ENCODE assay signal across 11 mouse cellular contexts in the genomic region with DNA sequence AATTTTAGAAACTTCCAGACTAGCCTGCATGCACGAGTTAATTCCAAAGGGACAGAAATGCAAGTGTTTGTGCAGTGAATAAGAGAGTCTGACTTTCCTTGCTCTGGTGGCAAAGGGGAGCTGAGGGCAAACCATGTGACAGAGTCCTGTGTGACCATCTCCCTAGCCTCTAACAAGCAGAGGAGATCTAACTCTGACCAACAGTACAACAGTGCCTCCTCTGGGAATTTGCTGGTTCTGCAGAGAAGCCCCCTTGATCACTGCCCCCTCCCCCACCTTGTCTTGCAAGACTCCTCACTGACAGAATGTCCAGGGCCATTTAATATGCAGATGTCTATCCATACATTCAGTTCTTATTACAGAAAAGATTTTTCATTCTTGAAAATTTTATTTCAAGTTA. TPM values are rescaled to one million over a fixed set of nuclear protein-coding genes. Genes with fewer than 3 reads are reported as not detected.
DNase-seq lines count a peak whose midpoint lies in the region; ATAC-seq and TF ChIP-seq lines count a peak whose summit lies in the region.
"Had no signal": no experiment of that assay in that cellular context is flagged by ENCODE, and none has a peak within 500 bp of the region (broad histone marks: within the 10 kb centered on the region; RNA-seq: fewer than 3 reads in every experiment).

No protein-coding gene starts in this region.

- no peak for ATAC-seq in Patski
- ATAC-seq in forebrain, postnatal 0 days: peak; percentile 32
- ATAC-seq in midbrain, embryonic 15.5 days (replicated peaks): 0 out of 2 replicates have a peak, but pooled peaks have one; percentile 15
- ATAC-seq in activated CD4-positive, CD25-positive, alpha-beta regulatory T cell, adult 4 months: no peak
- no peak for ATAC-seq in lung, postnatal 0 days

- no peak overlapping the region for H3K4me2 ChIP-seq in forebrain, postnatal 0 days (ENCODE audit: low read depth)
- H3K4me2 ChIP-seq in midbrain, embryonic 15.5 days: peak overlapping the region; percentile 37
- H3K4me2 ChIP-seq in lung, postnatal 0 days (replicated peaks; ENCODE audit: low read depth, low read length): no peak overlapping the region
- H3K4me2 ChIP-seq: embryonic facial prominence, embryonic 12.5 days had no signal

- no peak overlapping the region for H3K27ac ChIP-seq in forebrain, postnatal 0 days (ENCODE audit: low read depth, low read length)
- no peak overlapping the region for H3K27ac ChIP-seq in midbrain, embryonic 15.5 days
- no peak overlapping the region for H3K27ac ChIP-seq in lung, postnatal 0 days (ENCODE audit: low read length)
- no peak overlapping the region for H3K27ac ChIP-seq in gastrocnemius, adult 2 months
- H3K27ac ChIP-seq: embryonic facial prominence, embryonic 12.5 days had no signal

- no peaks in the 10 kb centered on the region for H3K36me3 ChIP-seq in forebrain, postnatal 0 days (ENCODE audit: insufficient read depth)
- no peaks in the 10 kb centered on the region for H3K36me3 ChIP-seq in midbrain, embryonic 15.5 days (replicated peaks)
- H3K36me3 ChIP-seq in lung, postnatal 0 days (ENCODE audit: insufficient read depth, low read length): no peaks in the 10 kb centered on the region
- H3K36me3 ChIP-seq: embryonic facial prominence, embryonic 12.5 days had no signal

- H3K4me1 ChIP-seq in forebrain, postnatal 0 days (ENCODE audit: insufficient read depth): peaks cover 5% of the 10 kb centered on the region; the same call in 1 of the 2 replicates
- peaks cover 19% of the 10 kb centered on the region for H3K4me1 ChIP-seq in midbrain, embryonic 15.5 days
- H3K4me1 ChIP-seq in lung, postnatal 0 days (ENCODE audit: insufficient read depth, low read depth, low read length): no peaks in the 10 kb centered on the region
- H3K4me1 ChIP-seq: megakaryocyte, embryonic 14.5 days had no signal

- H3K9ac ChIP-seq in forebrain, postnatal 0 days: no peak overlapping the region
- no peak overlapping the region for H3K9ac ChIP-seq in midbrain, embryonic 15.5 days
- no peak overlapping the region for H3K9ac ChIP-seq in lung, postnatal 0 days (replicated peaks; ENCODE audit: low read depth)
- H3K9ac ChIP-seq: embryonic facial prominence, embryonic 12.5 days had no signal

- CTCF ChIA-PET in Patski (lab: Charles Lee): no interaction called here

- in situ Hi-C loops in Patski (cut with MboI; ENCODE audit: low pct_unique_long_range_greater_than_20kb): no loop called here

- H3K27me3 ChIP-seq in Patski: no peaks in the 10 kb centered on the region
- H3K27me3 ChIP-seq in forebrain, postnatal 0 days (ENCODE audit: insufficient read depth, low read length): no peaks in the 10 kb centered on the region
- no peaks in the 10 kb centered on the region for H3K27me3 ChIP-seq in midbrain, embryonic 15.5 days (replicated peaks)
- no peaks in the 10 kb centered on the region for H3K27me3 ChIP-seq in lung, postnatal 0 days (replicated peaks; ENCODE audit: insufficient read depth, low read length)

- TF ChIP-seq EP300 in lung, postnatal 0 days (IDR thresholded peaks at IDR 0.05): no peak

- H3K4me3 ChIP-seq in forebrain, postnatal 0 days (ENCODE audit: low read depth, low read length): no peak overlapping the region; the same call in 1 of the 2 replicates
- peak overlapping the region; percentile 28 for H3K4me3 ChIP-seq in midbrain, embryonic 15.5 days
- H3K4me3 ChIP-seq in lung, postnatal 0 days (ENCODE audit: low read depth, low read length): no peak overlapping the region
- no peak overlapping the region for H3K4me3 ChIP-seq in gastrocnemius, adult 2 months
- H3K4me3 ChIP-seq: embryonic facial prominence, embryonic 12.5 days; megakaryocyte, embryonic 14.5 days had no signal

- POLR2A ChIA-PET in Patski (lab: Charles Lee): interaction anchor here (0.7 kb wide), 1 partner anchor 10 kb away, joined by 3 read pairs; no protein-coding TSS in a partner anchor

- H3K9me3 ChIP-seq in forebrain, postnatal 0 days (ENCODE audit: low read length): no peaks in the 10 kb centered on the region
- H3K9me3 ChIP-seq in midbrain, embryonic 15.5 days: no peaks in the 10 kb centered on the region
- H3K9me3 ChIP-seq in lung, postnatal 0 days (ENCODE audit: low read length): no peaks in the 10 kb centered on the region
- H3K9me3 ChIP-seq: embryonic facial prominence, embryonic 12.5 days; megakaryocyte, embryonic 14.5 days had no signal

- intact Hi-C loops in gastrocnemius, adult 2 months (cut with DNase I): no loop called here

- DNase-seq in Patski (ENCODE audit: low read depth, low spot score): no peak
- peak; percentile 77 for DNase-seq in cerebellum, adult 8-10 months
- peak; percentile 72 for DNase-seq in forebrain, postnatal 0 days
- DNase-seq in lung, postnatal 0 days (ENCODE audit: low spot score): no peak
- DNase-seq in gastrocnemius, adult 2 months: no peak
- no peak for DNase-seq in ovary, postnatal 14 days (ENCODE audit: low spot score)
- DNase-seq: kidney, postnatal 10 days had no signal

- peak; percentile 19 for TF ChIP-seq CTCF in Patski (IDR thresholded peaks at IDR 0.05)
- TF ChIP-seq CTCF in forebrain, postnatal 0 days (IDR thresholded peaks at IDR 0.05; ENCODE audit: low read depth): peak; percentile 73
- TF ChIP-seq CTCF in lung, postnatal 0 days (IDR thresholded peaks at IDR 0.05): no peak
- no peak for TF ChIP-seq CTCF in gastrocnemius, adult 2 months (IDR thresholded peaks at IDR 0.05)

- WGBS in forebrain, postnatal 0 days: 7% methylated on average over 1 of the region's 1 CpGs
- 5% methylated on average over 1 of the region's 1 CpGs for WGBS in midbrain, embryonic 15.5 days
- 17% methylated on average over 1 of the region's 1 CpGs for WGBS in lung, postnatal 0 days

RNA-seq across cellular contexts. Expression of a gene that starts 3.2 kb away (rescaled TPM):
- polyA plus RNA-seq in Patski (2021): not detected
- total RNA-seq in forebrain, postnatal 0 days (2014; rRNA removed): 11.7 and 21.9 TPM in 2 replicates
- 7.6 and 10.2 TPM in 2 replicates for polyA plus RNA-seq in forebrain, postnatal 0 days (2015; fragmentation: Nextera tagmentation; extraction: Ambion mirVana)
- polyA plus RNA-seq in midbrain, embryonic 15.5 days (2015; fragmentation: Nextera tagmentation; extraction: Ambion mirVana): 17.9 and 19.6 TPM in 2 replicates
- polyA plus RNA-seq in activated CD4-positive, CD25-positive, alpha-beta regulatory T cell, adult 4 months (2017; shearing (Covaris generic)): not detected
- polyA plus RNA-seq in lung, postnatal 0 days (2015; fragmentation: Nextera tagmentation; extraction: Ambion mirVana): not detected in 2 replicates
- not detected for total RNA-seq in gastrocnemius, adult 2 months (2021)

Comparison
In these comparisons a context has a peak if more than half of its experiments do, and no peak if none do; other contexts are left out.
1. ATAC-seq: peak in forebrain, postnatal 0 days (single experiment) and midbrain, embryonic 15.5 days (single experiment); none in Patski (single experiment), activated CD4-positive, CD25-positive, alpha-beta regulatory T cell, adult 4 months (single experiment) and lung, postnatal 0 days (single experiment).
2. DNase-seq: peak in cerebellum, adult 8-10 months (single experiment) and forebrain, postnatal 0 days (single experiment); none in Patski (single experiment), lung, postnatal 0 days (single experiment), gastrocnemius, adult 2 months (single experiment) and ovary, postnatal 14 days (single experiment).
3. CTCF ChIP-seq: peak in Patski (single experiment) and forebrain, postnatal 0 days (single experiment); none in lung, postnatal 0 days (single experiment) and gastrocnemius, adult 2 months (single experiment).